Mouse (Mus musculus) thymus, adult 2 months (tissue): ENCODE measurements around the gene Aldh4a1. TPM values are rescaled to one million over a fixed set of nuclear protein-coding genes. Genes with fewer than 3 reads are reported as not detected.

Experiments
- DNase-seq: peaks from one replicate; pipeline ENCODE4 v3.0.0; 2021
- H3K27ac ChIP-seq: fragments of 200-500 bp; 2 replicates; pipeline ENCODE4 v1.5.1; 2012; ENCODE audit warnings: low read length, control low read depth; ENCODE audit not compliant: control insufficient read depth, insufficient read depth
- H3K27me3 ChIP-seq: fragments of 200-500 bp; 2 replicates; pipeline ENCODE4 v1.6.1; 2012; ENCODE audit warnings: mild to moderate bottlenecking, low read length, moderate library complexity, mixed read lengths; ENCODE audit not compliant: control insufficient read depth, insufficient read depth
- H3K36me3 ChIP-seq: fragments of 200-500 bp; 2 replicates; pipeline ENCODE4 v1.6.1; 2012; ENCODE audit warnings: mild to moderate bottlenecking, low read length, moderate library complexity; ENCODE audit not compliant: control insufficient read depth, insufficient read depth
- H3K4me1 ChIP-seq: fragments of 200-500 bp; replicated peaks from 2 replicates; pipeline ENCODE4 v1.6.1; 2012; ENCODE audit warnings: low read length; ENCODE audit not compliant: control insufficient read depth, insufficient read depth
- H3K4me3 ChIP-seq: fragments of 200-500 bp; 2 replicates; pipeline ENCODE4 v1.5.1; 2012; ENCODE audit warnings: mild to moderate bottlenecking, low read length, control low read depth, moderate library complexity; ENCODE audit not compliant: control insufficient read depth, insufficient read depth
- CTCF ChIP-seq: fragments of 200-500 bp; IDR thresholded peaks from 2 replicates; pipeline ENCODE4 v1.5.1; 2012; ENCODE audit warnings: mild to moderate bottlenecking, control low read depth, low read length, moderate library complexity, borderline replicate concordance; ENCODE audit not compliant: control insufficient read depth, poor library complexity, insufficient read depth; ENCODE audit errors: extremely low read depth
- POLR2A ChIP-seq: fragments of 200-500 bp; IDR thresholded peaks from 2 replicates; pipeline ENCODE4 v1.6.1; 2012; ENCODE audit warnings: mild to moderate bottlenecking, low read length, control low read depth, moderate library complexity; ENCODE audit not compliant: control insufficient read depth, poor library complexity, insufficient read depth; ENCODE audit errors: extremely low read depth
- whole genome bisulfite sequencing: fragments of 180-500 bp; shearing (Covaris S2); methylation state at CpG from one replicate; pipeline ENCODE4 v1.1.7; 2018; 5-methylcytosine and 5-hydroxymethylcytosine counted together
- polyA plus RNA-seq: library from polyadenylated mRNA; depleted of rRNA; stranded (reverse); fragments of >200 nt; gene quantifications from 2 replicates; pipeline ENCODE4 v1.2.3, GENCODE M21; 2012

Gene Aldh4a1
- polyA plus RNA-seq, 1 experiment: 69.2 TPM

DNA sequence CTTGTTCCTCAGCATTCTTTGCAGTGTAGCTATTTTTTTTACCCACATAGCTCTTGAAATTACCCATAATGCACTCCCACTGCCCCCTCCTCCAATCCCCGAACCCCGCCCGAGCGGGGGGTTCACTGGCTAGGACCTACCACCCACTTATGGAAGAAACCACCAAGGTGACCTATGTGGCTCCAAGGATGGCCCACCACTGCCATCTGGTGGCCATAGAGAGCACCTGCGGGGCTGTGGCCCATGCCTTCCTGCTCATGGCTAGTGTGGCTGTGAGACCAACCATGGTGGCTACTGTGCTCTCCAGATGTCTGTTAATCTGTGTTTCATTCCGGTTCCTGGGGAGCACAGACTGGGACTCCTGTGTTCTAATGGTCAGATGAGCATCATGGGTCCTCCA lies 47.2 kb downstream of the Aldh4a1 start:
- Histone ChIP-seq H3K4me3 (no peak overlapping the region), H3K4me1 (no peaks in the 10 kb centered on the region), H3K36me3 (no peaks in the 10 kb centered on the region), H3K27me3 (no peaks in the 10 kb centered on the region), H3K27ac (no peak overlapping the region)
- TF ChIP-seq CTCF: peak; percentile 96
- TF ChIP-seq POLR2A: no peak
- 8% methylated on average over 6 of the region's 6 CpGs for WGBS
- peak; percentile 50 for DNase-seq

DNA sequence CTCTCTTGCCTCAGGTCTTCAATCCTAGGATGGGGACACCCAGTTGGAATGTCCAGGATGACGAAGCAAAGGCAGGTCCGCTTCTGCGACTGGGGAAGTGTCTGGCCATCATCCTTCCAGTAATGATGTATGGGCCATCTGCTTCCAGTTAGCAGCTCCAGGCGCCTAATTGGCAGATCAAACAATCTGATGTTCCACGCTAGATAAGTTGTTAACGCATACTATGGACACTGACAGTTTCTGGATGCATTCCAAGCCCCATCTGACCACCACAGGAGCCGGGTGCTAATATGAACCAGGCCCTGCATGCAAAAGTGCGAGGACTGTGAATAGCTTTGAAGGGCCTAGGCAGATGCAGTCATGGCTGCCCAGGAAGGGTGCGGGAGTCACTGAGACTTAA lies 53.0 kb downstream of the Aldh4a1 start:
- Histone ChIP-seq H3K4me3 (no peak overlapping the region), H3K27me3 (no peaks in the 10 kb centered on the region), H3K27ac (no peak overlapping the region), H3K36me3 (no peaks in the 10 kb centered on the region), H3K4me1 (no peaks in the 10 kb centered on the region)
- no peak for TF ChIP-seq POLR2A
- no peak for TF ChIP-seq CTCF
- no peak for DNase-seq
- 86% methylated on average over 9 of the region's 9 CpGs for WGBS

- TF ChIP-seq POLR2A (no peak), CTCF (no peak)
- WGBS: 85% methylated on average over 22 of the region's 22 CpGs
Measured at GRCm38 (mm10) chr4:139683728-139684638, 61.3 kb downstream of the Aldh4a1 start.

GRCm38 (mm10) chr4:139684639-139685017 lies 62.0 kb downstream of the Aldh4a1 start:
- TF ChIP-seq POLR2A: no peak
- TF ChIP-seq CTCF: peak; percentile 42; the same call in 1 of the 2 replicates
- 23% methylated on average over 3 of the region's 3 CpGs for WGBS
- H3K27me3 ChIP-seq: no peaks in the 10 kb centered on the region
- DNase-seq: peak; percentile 37
- no peaks in the 10 kb centered on the region for H3K4me1 ChIP-seq
- H3K36me3 ChIP-seq: no peaks in the 10 kb centered on the region
- no peak overlapping the region for H3K4me3 ChIP-seq
- H3K27ac ChIP-seq: no peak overlapping the region

More at GRCm38 (mm10) chr4:139683728-139684638, 61.3 kb downstream of the Aldh4a1 start:
- Histone ChIP-seq H3K27me3 (no peaks in the 10 kb centered on the region), H3K4me3 (no peak overlapping the region), H3K4me1 (no peaks in the 10 kb centered on the region), H3K36me3 (no peaks in the 10 kb centered on the region), H3K27ac (no peak overlapping the region)
- DNase-seq: no peak

DNA sequence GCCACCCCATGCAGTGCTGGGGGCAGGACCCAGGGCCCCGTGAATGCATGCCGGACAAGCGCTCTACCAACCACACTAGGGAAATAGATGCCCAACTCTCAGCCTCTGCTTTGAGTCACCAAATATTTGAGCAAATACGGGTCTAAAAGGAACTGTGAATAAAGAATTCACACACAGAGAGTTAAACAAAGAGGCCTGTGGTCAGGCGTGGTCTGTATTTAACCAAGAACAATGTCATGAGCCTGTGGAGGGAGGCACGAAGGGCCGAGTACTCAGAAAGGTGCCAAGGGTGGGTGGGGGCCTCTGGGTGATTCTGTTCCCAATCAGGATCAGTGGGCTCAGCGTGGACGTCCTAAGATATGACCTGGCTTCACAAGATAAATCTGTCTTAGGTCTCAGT lies 65.4 kb downstream of the Aldh4a1 start:
- Histone ChIP-seq H3K27ac (no peak overlapping the region), H3K36me3 (no peaks in the 10 kb centered on the region), H3K27me3 (no peaks in the 10 kb centered on the region), H3K4me3 (no peak overlapping the region), H3K4me1 (no peaks in the 10 kb centered on the region)
- no peak for DNase-seq
- TF ChIP-seq POLR2A (no peak), CTCF (no peak)
- 62% methylated on average over 9 of the region's 9 CpGs for WGBS

DNA sequence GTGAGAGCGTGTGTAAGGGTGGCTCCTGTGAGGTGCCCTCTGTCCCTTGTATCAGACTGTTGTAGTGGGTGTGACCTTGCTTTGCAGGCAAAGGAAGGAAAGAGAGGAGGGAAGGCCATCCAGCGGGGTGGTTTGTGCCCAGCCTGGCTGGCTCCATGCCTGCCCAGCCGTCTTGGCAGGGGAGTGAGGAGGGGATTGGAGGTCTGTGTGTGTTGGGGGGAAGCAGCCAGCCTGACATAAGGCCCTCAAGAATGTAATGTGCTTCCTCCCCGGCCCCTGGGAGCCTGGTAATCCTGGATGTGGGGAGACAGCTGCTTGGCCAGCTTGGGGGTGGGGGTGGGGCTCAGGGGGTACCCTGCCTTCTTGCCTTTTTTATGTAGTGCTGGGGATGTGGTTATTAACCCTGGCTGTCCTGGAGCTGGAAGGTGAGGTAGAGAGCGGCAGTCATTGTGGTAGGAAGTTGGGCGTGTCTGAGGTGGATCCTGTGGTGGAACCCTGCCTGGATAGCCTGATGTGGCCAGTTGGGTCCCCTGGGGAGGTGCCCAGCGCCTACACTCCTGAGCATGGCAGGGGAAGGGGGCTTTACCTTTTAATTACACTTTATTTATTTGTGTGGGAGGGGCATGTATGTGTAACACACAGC lies 67.1 kb downstream of the Aldh4a1 start:
- no peaks in the 10 kb centered on the region for H3K27me3 ChIP-seq
- 2% methylated on average over 7 of the region's 7 CpGs for WGBS

More for the DNA sequence above, 67.1 kb downstream of the Aldh4a1 start:
- Histone ChIP-seq H3K27ac (no peak overlapping the region), H3K4me3 (no peak overlapping the region), H3K4me1 (no peaks in the 10 kb centered on the region), H3K36me3 (no peaks in the 10 kb centered on the region)
- DNase-seq: no peak
- no peak for TF ChIP-seq POLR2A
- no peak for TF ChIP-seq CTCF
